Mouse (Mus musculus): ENCODE data around the gene Nit1.

- no peak for TF ChIP-seq CTCF (conservative IDR thresholded peaks at IDR 0.05; ENCODE audit: low read length)
- no peak for TF ChIP-seq NANOG (IDR thresholded peaks at IDR 0.05; ENCODE audit: borderline replicate concordance, low read length)
- no peak for TF ChIP-seq POU5F1 (IDR thresholded peaks at IDR 0.05; ENCODE audit: borderline replicate concordance, low read length)
Observed at GRCm38 (mm10) chr1:171294298-171295062, 51.0 kb downstream of the Nit1 start, which contains the start of gene Ufc1.

Measured in E14TG2a.4 (cell line).